Mouse (Mus musculus): ENCODE data around the gene Rab29. TPM values are rescaled to one million over a fixed set of nuclear protein-coding genes. Genes with fewer than 3 reads are reported as not detected.

Rab29 gene
- total RNA-seq, 2 experiments from 2014 or later = 6.8 to 7.5 TPM

DNA sequence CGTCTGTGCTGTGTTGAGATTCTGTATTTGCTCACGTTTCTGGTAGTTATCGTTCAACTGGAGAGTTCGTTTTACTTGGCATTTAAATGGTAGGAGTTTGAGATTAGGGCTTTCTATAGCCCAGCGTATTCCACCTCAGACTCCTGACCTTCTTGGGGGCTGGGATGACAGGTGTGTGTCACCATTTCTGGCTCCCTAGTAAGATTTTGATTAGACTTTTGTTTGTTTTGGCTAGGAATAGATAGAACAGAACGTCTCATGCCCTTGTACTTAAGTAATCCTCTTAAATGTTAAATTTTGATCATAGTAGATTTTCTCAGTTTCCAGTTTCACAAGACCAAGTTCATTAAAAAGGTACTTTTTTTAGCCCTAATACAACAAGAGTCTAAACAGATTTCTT lies 50.6 kb downstream of the Rab29 start:
- DNase-seq = no peak
- intact Hi-C loops (cut with DNase I) = no loop called here

DNA sequence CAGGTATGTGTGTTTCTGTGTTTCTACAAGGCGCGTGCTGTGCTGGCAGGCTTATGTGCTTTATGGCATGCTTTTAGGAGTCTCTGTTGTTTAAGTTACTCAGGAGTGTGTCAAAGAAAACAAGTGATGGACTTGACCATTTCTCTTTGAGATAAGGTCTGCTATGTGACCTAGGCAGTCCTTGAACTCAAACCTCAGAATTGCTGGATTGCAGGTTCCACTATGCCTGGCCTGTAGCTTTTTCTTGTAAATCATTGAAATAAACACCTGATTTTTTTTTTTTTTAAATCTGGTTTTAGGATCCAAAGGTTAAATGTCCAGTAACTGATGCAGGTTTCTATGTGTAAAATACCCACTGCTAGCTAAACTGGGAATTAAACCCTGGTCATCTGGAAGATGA lies 52.0 kb downstream of the Rab29 start:
- intact Hi-C loops (cut with DNase I) = no loop called here
- no peak for DNase-seq

DNA sequence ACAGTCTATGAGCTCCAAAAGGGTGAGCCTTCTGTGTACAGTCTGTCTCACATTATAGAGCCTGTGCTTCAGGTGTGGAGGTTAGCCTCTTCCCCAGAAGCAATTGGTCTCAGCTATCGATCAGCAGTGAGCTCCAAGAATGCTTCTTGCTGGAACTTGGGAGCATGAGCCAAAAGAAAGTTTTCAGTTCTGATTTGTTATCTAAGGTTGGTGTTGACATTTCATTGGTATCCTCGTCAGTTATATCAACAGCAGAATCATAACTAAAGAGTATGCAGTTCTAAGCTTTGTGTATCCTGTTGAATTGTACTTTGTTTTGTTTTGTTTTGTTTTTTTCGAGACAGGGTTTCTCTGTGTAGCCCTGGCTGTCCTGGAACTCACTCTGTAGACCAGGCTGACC lies 55.1 kb downstream of the Rab29 start:
- intact Hi-C loops (cut with DNase I) = no loop called here
- DNase-seq = no peak

Other genes with a start within 250 kb of the Rab29 start
- gene Ctse, start 228.9 kb upstream of the Rab29 start, total RNA-seq (2021) = under 1 TPM in 1 of 2 experiments, not detected in 1; 0.20 TPM
- gene Rab7b, start 178.5 kb upstream of the Rab29 start, total RNA-seq (2021) = 1 to 10 TPM in 1 of 2 experiments, under 1 TPM in 1; 0.93 to 1.8 TPM
- gene Slc26a9, start 123.2 kb upstream of the Rab29 start, total RNA-seq (2021) = under 1 TPM; 0.16 to 0.52 TPM
- under 1 TPM; 0.34 to 0.56 TPM for gene Pm20d1, start 69.8 kb upstream of the Rab29 start, total RNA-seq (2021)
- 10 to 100 TPM; 32.8 to 35.8 TPM for gene Slc41a1, start 39.7 kb upstream of the Rab29 start, total RNA-seq (2021)
- gene Nucks1, start 43.3 kb downstream of the Rab29 start, total RNA-seq (2021) = 100 to 1,000 TPM; 224 to 229 TPM
- 1 to 10 TPM in 1 of 2 experiments, under 1 TPM in 1; 0.91 to 1.3 TPM for gene Slc45a3, start 95.7 kb downstream of the Rab29 start, total RNA-seq (2021)
- 10 to 100 TPM; 53.0 to 56.1 TPM for gene Elk4, start 140.4 kb downstream of the Rab29 start, total RNA-seq (2021)
- gene Mfsd4a, start 200.8 kb downstream of the Rab29 start, total RNA-seq (2021) = 10 to 100 TPM; 14.6 to 20.9 TPM

Measured in left cerebral cortex, postnatal 4 days (tissue).